Mouse (Mus musculus) ovary, postnatal 14 days (tissue): ENCODE measurements around the gene Setd1a.
"Not testable (repeated sequence)": the region's sequence is repeated elsewhere in the genome, so short reads cannot be mapped to it uniquely, and the experiment has no call there.

ENCODE experiments used
- DNase-seq: peaks from one replicate; pipeline ENCODE4 v3.0.0; 2022; ENCODE audit warnings: low spot score

Gene Setd1a

DNA sequence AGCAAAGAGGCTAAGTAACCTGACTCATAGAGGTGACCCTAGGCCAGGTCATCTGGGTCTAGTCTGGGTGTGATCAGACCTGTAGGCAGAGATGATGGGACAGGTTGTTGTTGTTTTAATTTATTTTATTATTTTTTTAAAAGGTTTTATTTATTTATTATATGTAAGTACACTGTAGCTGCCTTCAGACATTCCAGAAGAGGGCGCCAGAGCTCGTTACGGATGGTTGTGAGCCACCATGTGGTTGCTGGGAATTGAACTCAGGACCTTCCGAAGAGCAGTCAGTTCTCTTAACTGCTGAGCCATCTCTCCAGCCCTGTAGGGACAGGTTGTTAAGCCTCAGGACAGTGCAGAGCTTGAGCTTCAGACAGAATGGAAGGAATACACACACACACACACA, 61.4 kb downstream of the Setd1a start:
- DNase-seq = not testable (repeated sequence)

DNA sequence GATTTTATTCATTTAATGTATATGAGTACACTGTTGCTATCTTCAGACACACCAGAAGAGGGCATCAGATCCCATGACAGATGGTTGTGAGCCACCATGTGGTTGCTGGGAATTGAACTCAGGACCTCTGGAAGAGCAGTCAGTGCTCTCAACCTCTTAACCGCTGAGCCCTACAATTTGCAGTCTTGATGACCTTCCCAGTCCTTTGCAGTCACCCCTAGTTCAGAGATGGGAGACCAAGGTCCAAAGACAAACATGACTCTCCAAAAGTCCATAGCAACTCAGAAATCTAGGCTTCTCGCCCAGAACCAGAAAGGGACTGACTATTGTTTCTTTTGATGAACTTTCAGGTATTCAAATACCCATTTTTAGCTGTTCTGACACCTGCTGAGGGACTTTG, 63.6 kb downstream of the Setd1a start:
- DNase-seq = not testable (repeated sequence)

GRCm38 (mm10) chr7:127840886-127841285, 64.4 kb downstream of the Setd1a start:
- peak; percentile 50 for DNase-seq

DNA sequence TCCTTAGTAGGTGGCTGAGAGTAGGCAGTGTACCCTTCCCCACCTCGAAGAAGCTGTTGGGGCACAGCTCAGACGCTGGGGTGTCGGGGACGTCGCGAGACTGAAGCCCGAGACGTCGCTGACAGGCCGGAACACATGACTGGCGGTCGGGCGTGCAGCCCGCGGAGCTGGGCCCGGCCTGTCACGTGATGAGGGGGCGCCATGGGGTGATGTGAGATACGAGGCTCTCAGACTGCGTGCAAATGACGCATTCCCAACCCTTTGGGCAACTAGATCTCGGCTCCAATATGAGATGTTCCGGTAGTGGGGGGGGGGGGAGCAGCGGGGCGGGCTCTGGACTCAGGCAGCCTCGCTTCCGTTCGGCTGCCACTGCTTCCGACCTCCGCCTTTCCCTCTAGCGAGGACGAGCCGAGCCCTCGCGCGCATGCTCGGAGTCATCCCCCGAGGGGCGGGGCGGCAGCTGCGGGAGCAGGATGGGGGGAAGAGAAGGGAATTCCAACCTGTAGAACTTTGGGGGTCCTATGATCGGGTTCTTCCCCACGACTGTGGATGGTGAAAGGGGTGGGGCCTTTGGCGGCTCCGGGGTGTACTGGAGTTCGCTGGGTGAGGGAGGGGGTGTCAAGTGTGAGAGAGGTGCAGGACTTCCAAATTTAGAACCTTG, 65.0 kb downstream of the Setd1a start:
- DNase-seq = peak; percentile 83

- DNase-seq = peak; percentile 56
Measured at GRCm38 (mm10) chr7:127842001-127842718, 65.7 kb downstream of the Setd1a start.
